Mouse (Mus musculus) kidney, embryonic 15.5 days (tissue): Measurements from ENCODE around the gene Fibin. TPM values are rescaled to one million over a fixed set of nuclear protein-coding genes. Genes with fewer than 3 reads are reported as not detected.

ENCODE experiments used
- ATAC-seq: fragments of 200-750 bp; cut with Nextera tagmentation; replicated peaks from 2 replicates; pipeline ENCODE4 v1.8.0; 2017; ENCODE audit warnings: moderate TSS enrichment; ENCODE audit not compliant: low FRiP score
- H3K27ac ChIP-seq: fragments of 300-500 bp; sonication (generic); 2 replicates; pipeline ENCODE4 v1.5.1; 2015; ENCODE audit warnings: mild to moderate bottlenecking, inconsistent platforms
- H3K27me3 ChIP-seq: fragments of 300-500 bp; sonication (generic); 2 replicates; pipeline ENCODE4 v1.6.1; 2015; ENCODE audit warnings: inconsistent platforms
- H3K36me3 ChIP-seq: fragments of 300-500 bp; sonication (generic); 2 replicates; pipeline ENCODE4 v1.6.1; 2015; ENCODE audit warnings: inconsistent platforms
- H3K4me1 ChIP-seq: fragments of 300-500 bp; sonication (generic); 2 replicates; pipeline ENCODE4 v1.6.1; 2015; ENCODE audit warnings: inconsistent platforms
- H3K4me2 ChIP-seq: fragments of 300-500 bp; sonication (generic); 2 replicates; pipeline ENCODE4 v1.6.1; 2015; ENCODE audit warnings: moderate library complexity, mild to moderate bottlenecking, inconsistent platforms
- H3K4me3 ChIP-seq: fragments of 300-500 bp; sonication (generic); replicated peaks from 2 replicates; pipeline ENCODE4 v1.5.1; 2015; ENCODE audit warnings: mild to moderate bottlenecking, inconsistent platforms
- H3K9ac ChIP-seq: fragments of 300-500 bp; sonication (generic); 2 replicates; pipeline ENCODE4 v1.6.1; 2015; ENCODE audit warnings: mild to moderate bottlenecking, inconsistent platforms
- H3K9me3 ChIP-seq: fragments of 300-500 bp; sonication (generic); replicated peaks from 2 replicates; pipeline ENCODE4 v1.6.1; 2016; ENCODE audit warnings: inconsistent platforms
- WGBS: fragments of 180-500 bp; shearing (Covaris S2); methylation state at CpG from one replicate; pipeline ENCODE4 v1.1.7; 2015; ENCODE audit warnings: mixed read lengths; 5-methylcytosine and 5-hydroxymethylcytosine counted together
- polyA plus RNA-seq: library from polyadenylated mRNA; unstranded; fragments of >200 nt; fragmentation: Nextera tagmentation; extraction: Ambion mirVana; gene quantifications from 2 replicates; pipeline ENCODE4 v1.2.1, GENCODE M21; 2015

Gene Fibin
- polyA plus RNA-seq, result 23.2 and 24.0 TPM in 2 replicates

GRCm38 (mm10) chr2:110362432-110363283, at the start of gene Fibin:
Fibin (minus strand) TSS chr2:110363183.
- no peaks in the 10 kb centered on the region for H3K36me3 ChIP-seq
- peak within 1 kb of the TSS; percentile 66 for H3K27ac ChIP-seq
- peaks cover 3% of the 10 kb centered on the region; the same call in 1 of the 2 replicates for H3K4me1 ChIP-seq
- ATAC-seq, result peak; percentile 93
- WGBS, result 1% methylated on average over 33 of the region's 33 CpGs
- H3K27me3 ChIP-seq, result 0 out of 2 replicates have a peak, but pooled peaks cover 3% of the 10 kb centered on the region
- H3K9ac ChIP-seq, result peak within 1 kb of the TSS; percentile 42
- no peaks in the 10 kb centered on the region for H3K9me3 ChIP-seq
- H3K4me3 ChIP-seq, result peak within 1 kb of the TSS; percentile 51
- peak within 1 kb of the TSS; percentile 87 for H3K4me2 ChIP-seq

GRCm38 (mm10) chr2:110411428-110411827, 48.4 kb upstream of the Fibin start:
- H3K4me2 ChIP-seq, result no peak overlapping the region
- ATAC-seq, result no peak
- no peaks in the 10 kb centered on the region for H3K9me3 ChIP-seq
- H3K9ac ChIP-seq, result no peak overlapping the region
- WGBS, result 93% methylated on average over 3 of the region's 3 CpGs
- H3K36me3 ChIP-seq, result no peaks in the 10 kb centered on the region
- no peak overlapping the region for H3K4me3 ChIP-seq
- H3K27ac ChIP-seq, result no peak overlapping the region
- no peaks in the 10 kb centered on the region for H3K4me1 ChIP-seq
- no peaks in the 10 kb centered on the region for H3K27me3 ChIP-seq

- Histone ChIP-seq H3K9me3 (no peaks in the 10 kb centered on the region), H3K36me3 (no peaks in the 10 kb centered on the region), H3K9ac (no peak overlapping the region), H3K4me2 (no peak overlapping the region), H3K4me1 (no peaks in the 10 kb centered on the region), H3K27me3 (no peaks in the 10 kb centered on the region), H3K4me3 (no peak overlapping the region), H3K27ac (no peak overlapping the region)
- ATAC-seq, result 0 out of 2 replicates have a peak, but pooled peaks have one; percentile 18
Observed at GRCm38 (mm10) chr2:110408757-110409156, 45.8 kb upstream of the Fibin start.

- H3K9me3 ChIP-seq, result no peaks in the 10 kb centered on the region
- H3K27me3 ChIP-seq, result no peaks in the 10 kb centered on the region
- H3K27ac ChIP-seq, result no peak overlapping the region
- H3K4me1 ChIP-seq, result no peaks in the 10 kb centered on the region
- H3K9ac ChIP-seq, result no peak overlapping the region
- no peak overlapping the region for H3K4me3 ChIP-seq
- H3K36me3 ChIP-seq, result no peaks in the 10 kb centered on the region
- no peak overlapping the region for H3K4me2 ChIP-seq
- WGBS, result 79% methylated on average over 4 of the region's 4 CpGs
- ATAC-seq, result no peak
Observed at GRCm38 (mm10) chr2:110392714-110393336, 29.8 kb upstream of the Fibin start.

- no peaks in the 10 kb centered on the region for H3K27me3 ChIP-seq
- no peaks in the 10 kb centered on the region for H3K4me1 ChIP-seq
- H3K4me3 ChIP-seq, result no peak overlapping the region
- no peaks in the 10 kb centered on the region for H3K9me3 ChIP-seq
- peak; percentile 79 for ATAC-seq
- no peak overlapping the region for H3K27ac ChIP-seq
- H3K4me2 ChIP-seq, result no peak overlapping the region
- H3K9ac ChIP-seq, result no peak overlapping the region
- H3K36me3 ChIP-seq, result no peaks in the 10 kb centered on the region
- WGBS, result 58% methylated on average over 5 of the region's 5 CpGs
Observed at GRCm38 (mm10) chr2:110390736-110391409, 27.9 kb upstream of the Fibin start.

DNA sequence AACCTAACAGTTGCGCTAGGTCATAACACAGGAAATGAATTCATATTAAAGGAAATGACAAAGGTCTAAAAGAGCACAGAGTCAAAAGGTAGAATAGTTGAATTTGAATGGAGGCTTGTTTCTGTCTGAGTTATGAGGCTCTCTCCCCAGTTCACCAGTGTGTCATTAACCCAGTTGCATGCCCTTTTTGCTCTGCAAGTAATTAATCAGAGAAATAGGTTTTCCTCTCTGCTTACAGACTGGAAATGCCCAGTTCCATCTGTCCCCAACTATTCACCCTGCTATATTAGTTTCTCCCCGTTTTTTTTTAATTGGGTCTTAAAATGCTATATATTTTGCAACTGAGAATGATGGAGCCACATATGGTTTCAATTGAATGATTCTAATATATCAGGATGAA, 16.8 kb upstream of the Fibin start:
- WGBS, result 30% methylated on average over 2 of the region's 2 CpGs
- peak; percentile 67; the same call in 1 of the 2 replicates for ATAC-seq

GRCm38 (mm10) chr2:110376660-110377059, 13.7 kb upstream of the Fibin start:
- no peak overlapping the region for H3K9ac ChIP-seq
- H3K36me3 ChIP-seq, result no peaks in the 10 kb centered on the region
- H3K4me2 ChIP-seq, result no peak overlapping the region
- no peaks in the 10 kb centered on the region for H3K9me3 ChIP-seq
- H3K27ac ChIP-seq, result no peak overlapping the region
- ATAC-seq, result peak; percentile 44; the same call in 1 of the 2 replicates
- H3K4me1 ChIP-seq, result no peaks in the 10 kb centered on the region
- no peak overlapping the region for H3K4me3 ChIP-seq
- no peaks in the 10 kb centered on the region for H3K27me3 ChIP-seq
- WGBS, result 91% methylated on average over 1 of the region's 1 CpGs

More for the DNA sequence above, 16.8 kb upstream of the Fibin start:
- H3K27me3 ChIP-seq, result no peaks in the 10 kb centered on the region
- no peak overlapping the region for H3K4me3 ChIP-seq
- no peaks in the 10 kb centered on the region for H3K9me3 ChIP-seq
- no peak overlapping the region for H3K4me2 ChIP-seq
- no peak overlapping the region for H3K9ac ChIP-seq
- no peaks in the 10 kb centered on the region for H3K36me3 ChIP-seq
- no peaks in the 10 kb centered on the region for H3K4me1 ChIP-seq
- no peak overlapping the region for H3K27ac ChIP-seq

- 83% methylated on average over 1 of the region's 1 CpGs for WGBS
- Histone ChIP-seq H3K9ac (no peak overlapping the region), H3K4me3 (no peak overlapping the region), H3K36me3 (no peaks in the 10 kb centered on the region), H3K27ac (no peak overlapping the region), H3K4me2 (no peak overlapping the region), H3K4me1 (no peaks in the 10 kb centered on the region), H3K27me3 (no peaks in the 10 kb centered on the region), H3K9me3 (no peaks in the 10 kb centered on the region)
- no peak for ATAC-seq
Observed at GRCm38 (mm10) chr2:110375475-110375874, 12.5 kb upstream of the Fibin start.

- Histone ChIP-seq H3K9ac (no peak overlapping the region), H3K4me2 (no peak overlapping the region), H3K9me3 (no peaks in the 10 kb centered on the region), H3K36me3 (no peaks in the 10 kb centered on the region), H3K27me3 (no peaks in the 10 kb centered on the region), H3K4me3 (no peak overlapping the region), H3K4me1 (no peaks in the 10 kb centered on the region), H3K27ac (no peak overlapping the region)
- ATAC-seq, result no peak
- 69% methylated on average over 2 of the region's 2 CpGs for WGBS
Observed at GRCm38 (mm10) chr2:110373186-110373585, 10.2 kb upstream of the Fibin start.

- Histone ChIP-seq H3K4me3 (no peak overlapping the region), H3K4me1 (no peaks in the 10 kb centered on the region), H3K9me3 (no peaks in the 10 kb centered on the region), H3K4me2 (no peak overlapping the region), H3K36me3 (no peaks in the 10 kb centered on the region), H3K27ac (no peak overlapping the region), H3K9ac (no peak overlapping the region), H3K27me3 (no peaks in the 10 kb centered on the region)
- ATAC-seq, result no peak
- 81% methylated on average over 1 of the region's 1 CpGs for WGBS
Observed at GRCm38 (mm10) chr2:110367382-110367887, 4.5 kb upstream of the Fibin start.

GRCm38 (mm10) chr2:110365401-110365800, 2.4 kb upstream of the Fibin start:
- no peak for ATAC-seq
- Histone ChIP-seq H3K27me3 (0 out of 2 replicates have a peak, but pooled peaks cover 3% of the 10 kb centered on the region), H3K4me1 (peaks cover 3% of the 10 kb centered on the region; the same call in 1 of the 2 replicates), H3K4me2 (no peak overlapping the region), H3K9ac (no peak overlapping the region), H3K4me3 (no peak overlapping the region), H3K36me3 (no peaks in the 10 kb centered on the region), H3K9me3 (no peaks in the 10 kb centered on the region), H3K27ac (no peak overlapping the region)

DNA sequence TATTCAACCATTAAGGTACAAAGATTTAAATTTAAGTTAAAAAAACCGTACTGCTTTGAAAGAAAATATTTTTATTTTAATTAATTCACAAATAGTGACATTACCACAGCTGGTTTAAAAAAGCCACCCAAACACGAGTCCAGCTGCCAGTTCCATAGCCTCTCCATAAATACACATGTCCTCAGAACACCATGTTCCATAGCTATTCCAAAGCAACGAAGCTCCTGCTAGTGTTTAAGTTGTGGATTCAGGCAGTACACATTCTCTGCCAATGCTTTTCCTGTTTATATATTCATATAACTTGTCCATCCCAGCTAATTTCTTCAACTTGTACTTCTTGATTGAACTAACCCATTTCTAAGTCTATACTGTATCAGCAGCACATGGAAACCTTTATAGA, 872 bp upstream of the Fibin start:
- Histone ChIP-seq H3K36me3 (no peaks in the 10 kb centered on the region), H3K9ac (no peak overlapping the region), H3K4me1 (peaks cover 3% of the 10 kb centered on the region; the same call in 1 of the 2 replicates), H3K9me3 (no peaks in the 10 kb centered on the region), H3K27ac (no peak overlapping the region), H3K4me2 (no peak overlapping the region), H3K27me3 (0 out of 2 replicates have a peak, but pooled peaks cover 3% of the 10 kb centered on the region), H3K4me3 (no peak overlapping the region)
- no peak for ATAC-seq
- 59% methylated on average over 3 of the region's 3 CpGs for WGBS
